Mouse (Mus musculus) midbrain, embryonic 15.5 days (tissue): ENCODE data around the gene Ly6f. TPM values are rescaled to one million over a fixed set of nuclear protein-coding genes. Genes with fewer than 3 reads are reported as not detected.

Experiments used
- polyA plus RNA-seq: library from polyadenylated mRNA; unstranded; fragments of >200 nt; fragmentation: Nextera tagmentation; extraction: Ambion mirVana; gene quantifications from 2 replicates; pipeline ENCODE4 v1.2.1, GENCODE M21; 2015

Ly6f gene
- polyA plus RNA-seq, 1 experiment from 2014 or later = not detected

Other genes starting within 250 kb of the Ly6f start
- gene Ly6c1, start 219.6 kb upstream of the Ly6f start, polyA plus RNA-seq = 5.3 and 6.4 TPM in 2 replicates
- 0.34 and 0.50 TPM in 2 replicates for gene Ly6c2, start 156.5 kb upstream of the Ly6f start, polyA plus RNA-seq
- gene Ly6g, start 113.2 kb upstream of the Ly6f start, polyA plus RNA-seq = not detected in 2 replicates
- gene BC025446, start 52.0 kb upstream of the Ly6f start, polyA plus RNA-seq = not detected in 2 replicates